ENCODE assay signal across 8 mouse cellular contexts in the genomic region with DNA sequence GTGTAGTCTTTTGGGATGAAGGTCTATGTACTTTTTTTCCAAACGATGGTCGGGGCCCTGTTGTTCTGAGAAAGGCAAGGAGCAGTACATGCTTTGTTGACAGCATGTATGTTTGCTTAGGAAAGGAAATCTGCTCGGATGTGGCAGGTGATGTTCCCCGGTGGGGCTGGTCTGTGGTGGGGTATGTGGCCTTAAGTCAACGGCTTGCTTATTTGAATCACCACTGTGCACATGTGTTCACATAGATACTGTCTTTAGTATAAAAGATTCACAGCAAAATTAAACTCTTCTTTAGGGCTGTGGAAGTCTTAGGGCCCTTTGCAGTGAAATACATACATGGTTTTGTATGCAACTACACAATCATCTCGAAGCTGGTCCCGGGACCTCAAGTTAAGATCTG. TPM values are rescaled to one million over a fixed set of nuclear protein-coding genes. Genes with fewer than 3 reads are reported as not detected.
DNase-seq lines count a peak whose midpoint lies in the region; ATAC-seq and TF ChIP-seq lines count a peak whose summit lies in the region.

No protein-coding gene starts in this region.

- ATAC-seq in limb, embryonic 12.5 days (ENCODE audit: insufficient number of reproducible peaks, insufficient read depth, low FRiP score, low TSS enrichment, low read depth), result no peak
- ATAC-seq in stomach, embryonic 15.5 days (ENCODE audit: insufficient read depth, low FRiP score, low read depth), result no peak

- TF ChIP-seq CTCF in layer of hippocampus, adult 2 months (conservative IDR thresholded peaks at IDR 0.05), result no peak
- TF ChIP-seq CTCF in embryonic fibroblast, embryonic 13.5 days (IDR thresholded peaks at IDR 0.05; ENCODE audit: borderline replicate concordance, insufficient read depth, low read length), result no peak

- H3K27me3 ChIP-seq in limb, embryonic 12.5 days, result no peaks in the 10 kb centered on the region
- H3K27me3 ChIP-seq in stomach, embryonic 15.5 days (replicated peaks), result no peaks in the 10 kb centered on the region

- peak overlapping the region; percentile 61 for H3K27ac ChIP-seq in layer of hippocampus, adult 2 months
- H3K27ac ChIP-seq in embryonic fibroblast, embryonic 13.5 days (ENCODE audit: insufficient read depth, low read length), result no peak overlapping the region
- no peak overlapping the region for H3K27ac ChIP-seq in limb, embryonic 12.5 days
- H3K27ac ChIP-seq in stomach, embryonic 15.5 days, result no peak overlapping the region

- peaks cover 3% of the 10 kb centered on the region; the same call in 1 of the 2 replicates for H3K4me1 ChIP-seq in embryonic fibroblast, embryonic 13.5 days (ENCODE audit: control insufficient read depth, insufficient read depth, low read length)
- peaks cover 28% of the 10 kb centered on the region for H3K4me1 ChIP-seq in limb, embryonic 12.5 days (replicated peaks)
- H3K4me1 ChIP-seq in stomach, embryonic 15.5 days, result peaks cover 15% of the 10 kb centered on the region; the same call in 1 of the 2 replicates

- WGBS in limb, embryonic 12.5 days, result 49% methylated on average over 7 of the region's 7 CpGs
- WGBS in stomach, embryonic 15.5 days, result 26% methylated on average over 7 of the region's 7 CpGs

- peak overlapping the region; percentile 97 for H3K4me2 ChIP-seq in limb, embryonic 12.5 days
- H3K4me2 ChIP-seq in stomach, embryonic 15.5 days, result peak overlapping the region; percentile 78

- no peak for TF ChIP-seq POLR2A in embryonic fibroblast, embryonic 13.5 days (IDR thresholded peaks at IDR 0.05; ENCODE audit: low read depth, low read length)

- H3K9ac ChIP-seq in limb, embryonic 12.5 days (replicated peaks), result peak overlapping the region; percentile 98
- H3K9ac ChIP-seq in stomach, embryonic 15.5 days, result no peak overlapping the region

- no peaks in the 10 kb centered on the region for H3K36me3 ChIP-seq in limb, embryonic 12.5 days
- H3K36me3 ChIP-seq in stomach, embryonic 15.5 days, result no peaks in the 10 kb centered on the region

- DNase-seq in layer of hippocampus, adult 2 months (ENCODE audit: low spot score in 2 of 2), result no peak
- no peak for DNase-seq in layer of hippocampus, postnatal 36 days
- no peak for DNase-seq in right cerebral cortex, adult 18-20 months
- no peak for DNase-seq in kidney, postnatal 10 days
- DNase-seq in adipocyte (ENCODE audit: low spot score), result no peak

- no peaks in the 10 kb centered on the region for H3K9me3 ChIP-seq in limb, embryonic 12.5 days
- H3K9me3 ChIP-seq in stomach, embryonic 15.5 days, result no peaks in the 10 kb centered on the region

- H3K4me3 ChIP-seq in layer of hippocampus, adult 2 months, result peak overlapping the region; percentile 91
- peak overlapping the region; percentile 68 for H3K4me3 ChIP-seq in embryonic fibroblast, embryonic 13.5 days (ENCODE audit: insufficient read depth, low read length)
- peak overlapping the region; percentile 91 for H3K4me3 ChIP-seq in limb, embryonic 12.5 days (replicated peaks)
- peak overlapping the region; percentile 98 for H3K4me3 ChIP-seq in stomach, embryonic 15.5 days (replicated peaks)

RNA-seq across cellular contexts. Expression of a gene that starts 1.9 kb away (rescaled TPM):
- 10 to 100 TPM; 49.0 to 50.5 TPM for total RNA-seq in layer of hippocampus, adult 2 months (2021)
- 10 to 100 TPM; 47.9 to 54.6 TPM for total RNA-seq in layer of hippocampus, postnatal 36 days (2021)
- 18.9 and 27.3 TPM in 2 replicates for polyA plus RNA-seq in embryonic fibroblast, embryonic 13.5 days (2011; ENCODE audit: insufficient read length, low read depth, missing spikeins)
- 24.0 and 24.9 TPM in 2 replicates for polyA plus RNA-seq in limb, embryonic 12.5 days (2016; fragmentation: Nextera tagmentation; extraction: Ambion mirVana)
- 21.1 and 21.7 TPM in 2 replicates for polyA plus RNA-seq in stomach, embryonic 15.5 days (2015; fragmentation: Nextera tagmentation; extraction: Ambion mirVana)

RNA-seq across cellular contexts. Expression of a gene that starts 9.0 kb away (rescaled TPM):
- 1 to 10 TPM; 1.8 to 2.3 TPM for total RNA-seq in layer of hippocampus, adult 2 months (2021)
- total RNA-seq in layer of hippocampus, postnatal 36 days (2021), result 1 to 10 TPM; 1.5 to 1.9 TPM
- polyA plus RNA-seq in embryonic fibroblast, embryonic 13.5 days (2011; ENCODE audit: insufficient read length, low read depth, missing spikeins), result 0.89 and 0.93 TPM in 2 replicates
- 1.9 and 2.5 TPM in 2 replicates for polyA plus RNA-seq in limb, embryonic 12.5 days (2016; fragmentation: Nextera tagmentation; extraction: Ambion mirVana)
- polyA plus RNA-seq in stomach, embryonic 15.5 days (2015; fragmentation: Nextera tagmentation; extraction: Ambion mirVana), result 1.0 and 1.1 TPM in 2 replicates

RNA-seq across cellular contexts. Expression of a gene that starts 47.7 kb away (rescaled TPM):
- 10 to 100 TPM; 96.3 to 97.5 TPM for total RNA-seq in layer of hippocampus, adult 2 months (2021)
- total RNA-seq in layer of hippocampus, postnatal 36 days (2021), result 100 to 1,000 TPM; 105 to 106 TPM
- polyA plus RNA-seq in embryonic fibroblast, embryonic 13.5 days (2011; ENCODE audit: insufficient read length, low read depth, missing spikeins), result 157 and 180 TPM in 2 replicates
- polyA plus RNA-seq in limb, embryonic 12.5 days (2016; fragmentation: Nextera tagmentation; extraction: Ambion mirVana), result 231 TPM in 2 replicates
- polyA plus RNA-seq in stomach, embryonic 15.5 days (2015; fragmentation: Nextera tagmentation; extraction: Ambion mirVana), result 225 and 238 TPM in 2 replicates
